Mouse (Mus musculus): ENCODE results near the gene Dip2b. TPM values are rescaled to one million over a fixed set of nuclear protein-coding genes. Genes with fewer than 3 reads are reported as not detected.

Dip2b gene
- total and polyA plus RNA-seq, 3 experiments, result 13.9 to 68.9 (median 15.4) TPM

DNA sequence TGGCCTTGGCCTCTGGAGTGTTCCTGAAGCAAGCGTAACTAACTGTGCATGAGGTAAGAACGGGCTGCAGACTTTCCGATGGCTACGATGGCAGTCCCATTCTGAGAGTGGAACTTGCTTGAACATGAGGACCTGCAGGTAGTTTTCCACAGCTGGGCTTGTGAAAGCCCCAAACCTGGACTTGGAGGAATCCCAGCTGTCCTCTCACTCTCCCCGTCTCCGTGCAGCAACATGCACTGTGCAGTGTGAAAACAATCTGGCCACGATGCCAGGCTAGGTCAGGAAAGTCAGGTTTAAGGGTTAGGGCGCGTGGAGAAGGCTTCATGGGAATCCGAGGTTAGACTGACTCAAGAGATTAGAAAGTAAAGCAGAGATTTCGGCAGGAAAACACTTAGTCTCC is 20.4 kb downstream of the Dip2b start:
- TF ChIP-seq MAZ (IDR thresholded peaks at IDR 0.05; ENCODE audit: low read depth, low read length), result no peak
- TF ChIP-seq POLR2A (IDR thresholded peaks at IDR 0.05; ENCODE audit: control insufficient read depth in 1 of 2, insufficient read depth in 1 of 2, low read depth in 1 of 2, low read length in 2 of 2, poor library complexity in 1 of 2), result no peak
- TF ChIP-seq UBTF (IDR thresholded peaks at IDR 0.05; ENCODE audit: borderline replicate concordance, insufficient read depth, low read depth, low read length), result no peak
- no peak for TF ChIP-seq SMC3 (IDR thresholded peaks at IDR 0.05; ENCODE audit: low read depth, low read length)
- TF ChIP-seq MEF2A (IDR thresholded peaks at IDR 0.05; ENCODE audit: extremely low read depth, insufficient replicate concordance, low read depth, low read length, poor library complexity, severe bottlenecking), result no peak
- no peak for TF ChIP-seq POLR2AphosphoS2 (IDR thresholded peaks at IDR 0.05; ENCODE audit: low read length)
- TF ChIP-seq CHD1 (IDR thresholded peaks at IDR 0.05; ENCODE audit: low read depth, low read length), result no peak
- TF ChIP-seq EP300 (IDR thresholded peaks at IDR 0.05; ENCODE audit: low read depth in 1 of 2, low read length in 2 of 2), result no peak
- TF ChIP-seq NRF1 (IDR thresholded peaks at IDR 0.05; ENCODE audit: insufficient read depth, low read depth, low read length, poor library complexity, severe bottlenecking), result no peak
- TF ChIP-seq CHD2 (IDR thresholded peaks at IDR 0.05; ENCODE audit: low read length), result no peak
- no peak for TF ChIP-seq KAT2A (conservative IDR thresholded peaks at IDR 0.05; ENCODE audit: low read depth, low read length)
- TF ChIP-seq MYB (IDR thresholded peaks at IDR 0.05; ENCODE audit: low read depth, low read length), result no peak
- TF ChIP-seq GABPA (IDR thresholded peaks at IDR 0.05; ENCODE audit: low read depth, low read length), result no peak
- no peak for TF ChIP-seq MYC (IDR thresholded peaks at IDR 0.05; ENCODE audit: low read depth, low read length)
- no peak overlapping the region for H3K9ac ChIP-seq (ENCODE audit: control insufficient read depth, low read depth, low read length, poor library complexity, severe bottlenecking)
- no peak overlapping the region for H3K4me3 ChIP-seq (ENCODE audit: control insufficient read depth in 1 of 2, insufficient read depth in 1 of 2, low read depth in 2 of 2, low read length in 2 of 2)
- DNase-seq (ENCODE audit: low read depth, low spot score), result no peak
- peaks cover 5 to 8% of the 10 kb centered on the region in 2 experiments; a peak in 3 of 4 replicates for H3K4me1 ChIP-seq (ENCODE audit: control insufficient read depth in 1 of 2, insufficient read depth in 2 of 2, low read length in 2 of 2)
- H3K9me3 ChIP-seq (replicated peaks; ENCODE audit: insufficient read depth, low read length), result no peaks in the 10 kb centered on the region
- H3K27me3 ChIP-seq (ENCODE audit: control insufficient read depth in 1 of 2, insufficient read depth in 2 of 2, low read length in 2 of 2), result no peaks in the 10 kb centered on the region
- peaks cover 2% of the 10 kb centered on the region for H3K79me2 ChIP-seq (ENCODE audit: control insufficient read depth, insufficient read depth, low read length, poor library complexity)
- no peak overlapping the region for H3K27ac ChIP-seq (ENCODE audit: control insufficient read depth, low read depth, low read length)
- peaks cover 0 to 5% of the 10 kb centered on the region in 2 experiments; a peak in 2 of 4 replicates for H3K36me3 ChIP-seq (ENCODE audit: control insufficient read depth in 1 of 2, insufficient read depth in 2 of 2, low read length in 2 of 2)

DNA sequence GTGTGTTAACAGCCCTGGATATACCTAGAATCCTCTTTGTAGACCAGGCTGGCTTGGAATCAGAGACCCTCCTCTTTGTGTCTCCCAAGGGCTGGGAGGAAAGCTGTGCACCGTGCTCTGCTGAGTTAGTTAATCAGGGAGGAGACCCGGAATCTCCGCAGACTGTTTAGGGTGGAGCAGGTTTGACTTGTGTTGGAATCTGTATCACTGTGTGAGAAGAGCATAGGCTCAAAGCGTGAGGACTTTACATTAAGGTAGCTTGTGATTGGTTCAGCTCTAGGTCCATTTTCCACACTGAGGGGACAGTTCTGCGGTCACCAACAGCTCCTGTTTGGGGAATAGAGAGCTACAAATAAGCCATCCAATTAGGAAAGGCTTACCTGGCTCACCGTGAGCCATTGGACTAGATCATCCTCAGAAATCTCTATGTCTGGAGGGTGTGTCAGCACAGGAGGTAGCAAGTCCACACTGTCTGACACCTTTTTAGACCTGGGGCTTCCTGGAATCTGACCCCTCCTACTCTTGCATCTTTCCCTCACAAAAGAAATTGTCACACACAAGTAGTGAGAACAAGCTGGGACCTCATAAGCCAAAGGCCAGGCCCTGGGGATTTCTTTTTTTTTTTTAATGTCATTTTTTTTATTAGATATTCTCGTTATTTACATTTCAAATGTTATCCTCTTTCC is 21.3 kb downstream of the Dip2b start:
- Histone ChIP-seq H3K79me2 (ENCODE audit: control insufficient read depth, insufficient read depth, low read length, poor library complexity) (peaks cover 2% of the 10 kb centered on the region), H3K9ac (ENCODE audit: control insufficient read depth, low read depth, low read length, poor library complexity, severe bottlenecking) (no peak overlapping the region), H3K9me3 (replicated peaks; ENCODE audit: insufficient read depth, low read length) (no peaks in the 10 kb centered on the region), H3K36me3 (ENCODE audit: control insufficient read depth in 1 of 2, insufficient read depth in 2 of 2, low read length in 2 of 2) (peaks cover 0 to 5% of the 10 kb centered on the region in 2 experiments; a peak in 2 of 4 replicates), H3K27ac (ENCODE audit: control insufficient read depth, low read depth, low read length) (no peak overlapping the region), H3K4me1 (ENCODE audit: control insufficient read depth in 1 of 2, insufficient read depth in 2 of 2, low read length in 2 of 2) (peaks cover 5 to 8% of the 10 kb centered on the region in 2 experiments; a peak in 3 of 4 replicates), H3K27me3 (ENCODE audit: control insufficient read depth in 1 of 2, insufficient read depth in 2 of 2, low read length in 2 of 2) (no peaks in the 10 kb centered on the region), H3K4me3 (ENCODE audit: control insufficient read depth in 1 of 2, insufficient read depth in 1 of 2, low read depth in 2 of 2, low read length in 2 of 2) (no peak overlapping the region)
- TF ChIP-seq CHD1 (IDR thresholded peaks at IDR 0.05; ENCODE audit: low read depth, low read length) (no peak), MAX (IDR thresholded peaks at IDR 0.05; ENCODE audit: low read length) (no peak), MXI1 (IDR thresholded peaks at IDR 0.05; ENCODE audit: low read depth, low read length) (no peak), TCF12 (IDR thresholded peaks at IDR 0.05; ENCODE audit: low read depth, low read length) (no peak), MAZ (IDR thresholded peaks at IDR 0.05; ENCODE audit: low read depth, low read length) (no peak), MAFK (IDR thresholded peaks at IDR 0.05; ENCODE audit: borderline replicate concordance, low read depth, low read length) (no peak), HCFC1 (IDR thresholded peaks at IDR 0.05; ENCODE audit: low read depth, low read length) (no peak)
- no peak for DNase-seq (ENCODE audit: low read depth, low spot score)
